Mouse (Mus musculus): ENCODE data around the gene Kifap3. TPM values are rescaled to one million over a fixed set of nuclear protein-coding genes. Genes with fewer than 3 reads are reported as not detected.

The Kifap3 gene
- polyA plus RNA-seq, 1 experiment from 2014 or later: 36.8 TPM

GRCm38 (mm10) chr1:163861538-163861937, 82.2 kb downstream of the Kifap3 start:
- Histone ChIP-seq H3K4me1 (ENCODE audit: control insufficient read depth, insufficient read depth, low read length) (no peaks in the 10 kb centered on the region), H3K9ac (ENCODE audit: low read depth, low read length) (no peak overlapping the region), H3K4me2 (replicated peaks; ENCODE audit: low read depth, low read length) (no peak overlapping the region), H3K27ac (ENCODE audit: low read depth, low read length) (no peak overlapping the region), H3K27me3 (ENCODE audit: control insufficient read depth, insufficient read depth, low read length) (no peaks in the 10 kb centered on the region), H3K9me3 (ENCODE audit: control insufficient read depth, low read length) (no peaks in the 10 kb centered on the region), H3K4me3 (ENCODE audit: low read length) (no peak overlapping the region), H3K36me3 (ENCODE audit: control insufficient read depth, insufficient read depth, low read length) (peaks cover 15% of the 10 kb centered on the region; the same call in 1 of the 2 replicates)
- no peak for ATAC-seq (ENCODE audit: low FRiP score, low TSS enrichment)

DNA sequence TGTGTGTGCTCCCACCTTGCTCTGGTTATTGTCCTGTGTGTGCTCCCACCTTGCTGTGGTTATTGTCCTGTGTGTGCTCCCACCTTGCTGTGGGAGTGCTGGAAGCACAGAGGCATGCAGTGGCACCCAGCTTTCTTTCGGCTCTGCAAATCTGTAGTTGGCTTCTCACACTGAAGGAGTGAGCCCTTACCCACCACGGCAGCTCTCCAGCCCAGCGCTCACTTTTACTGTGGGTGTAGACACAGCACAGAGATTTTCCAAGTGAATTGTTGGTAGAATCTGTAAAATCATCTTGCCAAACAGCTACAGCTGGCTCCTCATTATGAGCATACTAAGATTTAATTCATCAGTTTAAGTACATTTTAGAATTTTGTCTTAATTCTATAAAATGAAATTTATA, 93.8 kb downstream of the Kifap3 start:
- Histone ChIP-seq H3K36me3 (ENCODE audit: control insufficient read depth, insufficient read depth, low read length) (no peaks in the 10 kb centered on the region), H3K9me3 (ENCODE audit: control insufficient read depth, low read length) (no peaks in the 10 kb centered on the region), H3K27ac (ENCODE audit: low read depth, low read length) (no peak overlapping the region), H3K27me3 (ENCODE audit: control insufficient read depth, insufficient read depth, low read length) (no peaks in the 10 kb centered on the region), H3K9ac (ENCODE audit: low read depth, low read length) (no peak overlapping the region), H3K4me1 (ENCODE audit: control insufficient read depth, insufficient read depth, low read length) (no peaks in the 10 kb centered on the region), H3K4me3 (ENCODE audit: low read length) (no peak overlapping the region), H3K4me2 (replicated peaks; ENCODE audit: low read depth, low read length) (no peak overlapping the region)
- WGBS: 90% methylated on average over 3 of the region's 3 CpGs
- no peak for ATAC-seq (ENCODE audit: low FRiP score, low TSS enrichment)

GRCm38 (mm10) chr1:163889629-163890028, 110.2 kb downstream of the Kifap3 start:
- Histone ChIP-seq H3K27ac (ENCODE audit: low read depth, low read length) (no peak overlapping the region), H3K4me1 (ENCODE audit: control insufficient read depth, insufficient read depth, low read length) (no peaks in the 10 kb centered on the region), H3K36me3 (ENCODE audit: control insufficient read depth, insufficient read depth, low read length) (no peaks in the 10 kb centered on the region), H3K4me2 (replicated peaks; ENCODE audit: low read depth, low read length) (no peak overlapping the region), H3K9ac (ENCODE audit: low read depth, low read length) (no peak overlapping the region), H3K9me3 (ENCODE audit: control insufficient read depth, low read length) (no peaks in the 10 kb centered on the region), H3K4me3 (ENCODE audit: low read length) (no peak overlapping the region), H3K27me3 (ENCODE audit: control insufficient read depth, insufficient read depth, low read length) (no peaks in the 10 kb centered on the region)
- peak; percentile 75; the same call in 1 of the 2 replicates for ATAC-seq (ENCODE audit: low FRiP score, low TSS enrichment)

DNA sequence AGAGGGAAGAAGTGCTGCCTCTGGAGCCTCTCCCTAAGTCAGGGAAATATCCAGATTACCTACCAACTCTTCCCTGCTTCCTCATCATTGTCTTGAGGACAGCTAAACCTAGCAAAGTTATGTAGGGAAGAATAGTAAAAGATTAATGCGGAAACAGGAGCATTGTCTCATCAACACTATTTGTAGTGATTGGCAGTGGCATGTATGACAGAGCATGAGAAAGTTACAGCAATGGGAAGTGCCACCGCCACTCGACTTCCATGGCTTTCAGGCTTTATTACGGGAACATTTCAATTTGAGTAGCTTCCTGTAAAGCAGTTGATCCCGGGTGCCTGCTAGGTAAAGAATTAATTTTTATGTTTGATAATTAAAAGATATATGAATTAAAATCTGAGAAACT, 113.9 kb downstream of the Kifap3 start:
- H3K9ac ChIP-seq (ENCODE audit: low read depth, low read length): no peak overlapping the region
- no peak for ATAC-seq (ENCODE audit: low FRiP score, low TSS enrichment)
- H3K9me3 ChIP-seq (ENCODE audit: control insufficient read depth, low read length): no peaks in the 10 kb centered on the region
- peaks cover 7% of the 10 kb centered on the region; the same call in 1 of the 2 replicates for H3K4me1 ChIP-seq (ENCODE audit: control insufficient read depth, insufficient read depth, low read length)
- no peaks in the 10 kb centered on the region for H3K36me3 ChIP-seq (ENCODE audit: control insufficient read depth, insufficient read depth, low read length)
- H3K4me3 ChIP-seq (ENCODE audit: low read length): no peak overlapping the region
- WGBS: 95% methylated on average over 5 of the region's 5 CpGs
- no peak overlapping the region for H3K4me2 ChIP-seq (replicated peaks; ENCODE audit: low read depth, low read length)
- no peaks in the 10 kb centered on the region for H3K27me3 ChIP-seq (ENCODE audit: control insufficient read depth, insufficient read depth, low read length)
- no peak overlapping the region for H3K27ac ChIP-seq (ENCODE audit: low read depth, low read length)

DNA sequence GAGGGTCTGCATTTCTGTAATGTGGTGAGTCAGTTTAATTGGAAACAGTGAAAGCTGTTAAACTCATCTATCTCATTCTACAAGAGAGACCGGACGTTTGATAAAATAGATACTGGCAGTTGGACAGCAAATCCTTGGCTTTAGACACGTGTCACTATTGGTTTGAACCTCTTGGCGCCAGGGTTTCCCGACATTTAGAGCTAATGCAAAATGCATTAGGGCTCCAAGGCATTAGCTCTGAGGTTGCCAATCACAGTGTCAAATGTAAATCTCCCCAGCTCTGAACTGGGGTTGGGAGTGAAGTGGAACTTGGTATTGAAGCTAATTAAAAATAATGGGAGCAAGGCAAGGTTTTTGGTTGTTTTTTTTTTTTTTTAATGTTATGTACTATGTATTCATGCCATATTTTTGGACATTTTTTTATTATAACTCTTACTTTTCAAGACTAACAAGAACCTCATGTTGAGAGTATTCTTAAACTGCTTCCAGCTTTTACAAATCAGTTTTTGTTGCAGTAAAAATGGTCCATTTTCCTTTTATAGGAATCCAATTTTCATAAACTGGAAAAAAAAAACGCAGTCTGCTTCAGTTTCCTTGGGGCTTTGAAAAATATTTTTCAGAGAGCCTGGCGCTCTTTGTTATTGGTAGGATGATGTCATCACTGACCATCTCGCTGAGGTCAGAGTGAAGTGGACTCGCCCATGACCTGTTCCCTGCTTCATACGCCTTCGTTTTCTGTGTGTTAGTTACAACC, 114.6 kb downstream of the Kifap3 start:
- no peak overlapping the region for H3K9ac ChIP-seq (ENCODE audit: low read depth, low read length)
- H3K4me3 ChIP-seq (ENCODE audit: low read length): no peak overlapping the region
- H3K4me2 ChIP-seq (replicated peaks; ENCODE audit: low read depth, low read length): no peak overlapping the region
- no peaks in the 10 kb centered on the region for H3K36me3 ChIP-seq (ENCODE audit: control insufficient read depth, insufficient read depth, low read length)
- peaks cover 8% of the 10 kb centered on the region; the same call in 1 of the 2 replicates for H3K4me1 ChIP-seq (ENCODE audit: control insufficient read depth, insufficient read depth, low read length)
- H3K27ac ChIP-seq (ENCODE audit: low read depth, low read length): no peak overlapping the region
- WGBS: 82% methylated on average over 11 of the region's 11 CpGs
- no peaks in the 10 kb centered on the region for H3K27me3 ChIP-seq (ENCODE audit: control insufficient read depth, insufficient read depth, low read length)
- ATAC-seq (ENCODE audit: low FRiP score, low TSS enrichment): no peak
- no peaks in the 10 kb centered on the region for H3K9me3 ChIP-seq (ENCODE audit: control insufficient read depth, low read length)

DNA sequence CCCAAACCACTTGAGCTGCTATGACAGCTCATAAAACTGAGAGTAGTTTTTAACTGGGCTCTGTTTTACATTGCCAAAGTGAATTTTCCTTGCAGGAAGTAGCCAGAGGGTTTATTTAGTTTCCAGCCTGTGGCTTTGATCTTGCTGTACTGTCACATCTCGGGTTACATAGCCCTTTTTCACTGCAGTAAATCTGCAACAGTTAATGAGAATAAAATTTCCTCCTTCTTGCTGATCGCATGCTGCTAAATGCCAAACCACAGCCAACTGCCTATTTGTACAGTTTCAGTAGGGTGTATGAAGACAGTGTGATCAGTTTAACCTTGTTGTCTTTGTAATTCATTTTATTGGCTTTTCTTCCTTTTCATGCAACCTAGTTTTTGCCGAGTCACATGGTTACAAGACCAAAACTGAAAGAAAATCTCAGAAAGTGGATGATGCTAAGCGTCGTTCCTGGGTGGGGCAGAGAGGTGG, 118.9 kb downstream of the Kifap3 start:
- Histone ChIP-seq H3K9ac (ENCODE audit: low read depth, low read length) (no peak overlapping the region), H3K36me3 (ENCODE audit: control insufficient read depth, insufficient read depth, low read length) (no peaks in the 10 kb centered on the region), H3K4me3 (ENCODE audit: low read length) (no peak overlapping the region), H3K27ac (ENCODE audit: low read depth, low read length) (peak overlapping the region; percentile 26; the same call in 1 of the 2 replicates), H3K4me1 (ENCODE audit: control insufficient read depth, insufficient read depth, low read length) (peaks cover 8% of the 10 kb centered on the region; the same call in 1 of the 2 replicates), H3K4me2 (replicated peaks; ENCODE audit: low read depth, low read length) (no peak overlapping the region), H3K9me3 (ENCODE audit: control insufficient read depth, low read length) (no peaks in the 10 kb centered on the region), H3K27me3 (ENCODE audit: control insufficient read depth, insufficient read depth, low read length) (no peaks in the 10 kb centered on the region)
- peak; percentile 92 for ATAC-seq (ENCODE audit: low FRiP score, low TSS enrichment)
- 15% methylated on average over 5 of the region's 5 CpGs for WGBS

DNA sequence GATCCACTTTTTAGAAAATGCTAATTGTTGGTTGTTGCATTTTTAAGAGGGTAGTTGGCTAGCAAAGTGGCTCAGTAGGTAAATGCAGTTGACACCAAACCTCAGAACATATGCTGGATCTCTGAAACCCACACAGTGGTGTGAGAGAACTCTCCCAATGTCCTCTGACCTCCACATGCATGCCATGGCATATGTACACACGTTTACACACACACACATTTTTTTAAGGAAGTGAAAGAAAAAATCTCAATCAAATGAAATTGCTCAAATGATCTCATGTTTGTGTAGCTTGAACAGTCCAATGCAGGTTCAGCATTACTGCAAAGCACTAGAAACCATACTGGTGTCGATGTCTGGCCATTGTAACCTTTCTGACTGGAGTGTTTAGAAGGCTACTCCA, 120.2 kb downstream of the Kifap3 start:
- no peak for ATAC-seq (ENCODE audit: low FRiP score, low TSS enrichment)
- no peak overlapping the region for H3K4me3 ChIP-seq (ENCODE audit: low read length)
- no peak overlapping the region for H3K4me2 ChIP-seq (replicated peaks; ENCODE audit: low read depth, low read length)
- no peak overlapping the region for H3K27ac ChIP-seq (ENCODE audit: low read depth, low read length)
- H3K36me3 ChIP-seq (ENCODE audit: control insufficient read depth, insufficient read depth, low read length): no peaks in the 10 kb centered on the region
- no peaks in the 10 kb centered on the region for H3K27me3 ChIP-seq (ENCODE audit: control insufficient read depth, insufficient read depth, low read length)
- H3K9me3 ChIP-seq (ENCODE audit: control insufficient read depth, low read length): no peaks in the 10 kb centered on the region
- H3K4me1 ChIP-seq (ENCODE audit: control insufficient read depth, insufficient read depth, low read length): peaks cover 8% of the 10 kb centered on the region; the same call in 1 of the 2 replicates
- no peak overlapping the region for H3K9ac ChIP-seq (ENCODE audit: low read depth, low read length)
- 94% methylated on average over 2 of the region's 2 CpGs for WGBS

- WGBS: 84% methylated on average over 2 of the region's 2 CpGs
- ATAC-seq (ENCODE audit: low FRiP score, low TSS enrichment): no peak
- no peak overlapping the region for H3K4me3 ChIP-seq (ENCODE audit: low read length)
- H3K9me3 ChIP-seq (ENCODE audit: control insufficient read depth, low read length): no peaks in the 10 kb centered on the region
- H3K36me3 ChIP-seq (ENCODE audit: control insufficient read depth, insufficient read depth, low read length): no peaks in the 10 kb centered on the region
- no peak overlapping the region for H3K9ac ChIP-seq (ENCODE audit: low read depth, low read length)
- no peak overlapping the region for H3K4me2 ChIP-seq (replicated peaks; ENCODE audit: low read depth, low read length)
- H3K27me3 ChIP-seq (ENCODE audit: control insufficient read depth, insufficient read depth, low read length): no peaks in the 10 kb centered on the region
- no peak overlapping the region for H3K27ac ChIP-seq (ENCODE audit: low read depth, low read length)
- H3K4me1 ChIP-seq (ENCODE audit: control insufficient read depth, insufficient read depth, low read length): peaks cover 8% of the 10 kb centered on the region; the same call in 1 of the 2 replicates
Observed at GRCm38 (mm10) chr1:163900168-163900567, 120.8 kb downstream of the Kifap3 start.

DNA sequence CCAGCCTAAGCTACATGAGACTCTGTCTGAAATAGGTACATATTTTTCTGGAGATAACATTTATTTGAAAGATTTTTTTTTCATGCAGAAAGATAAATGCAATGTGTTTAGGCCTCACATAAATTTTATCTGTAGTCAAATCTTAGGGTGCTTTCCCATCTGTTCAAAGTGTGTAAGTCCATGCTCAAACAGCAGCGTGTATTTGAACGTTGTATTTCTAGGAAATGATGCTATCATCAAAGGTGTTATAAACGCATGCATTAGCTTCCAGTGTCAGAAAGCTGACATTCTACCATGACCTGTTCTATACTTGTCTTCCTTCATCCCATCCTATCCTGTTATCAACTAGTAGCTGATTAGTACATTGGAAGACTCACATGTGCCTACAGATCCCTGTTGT, 124.0 kb downstream of the Kifap3 start:
- H3K9me3 ChIP-seq (ENCODE audit: control insufficient read depth, low read length): no peaks in the 10 kb centered on the region
- no peak for ATAC-seq (ENCODE audit: low FRiP score, low TSS enrichment)
- H3K4me3 ChIP-seq (ENCODE audit: low read length): no peak overlapping the region
- no peak overlapping the region for H3K27ac ChIP-seq (ENCODE audit: low read depth, low read length)
- WGBS: 90% methylated on average over 3 of the region's 3 CpGs
- no peak overlapping the region for H3K4me2 ChIP-seq (replicated peaks; ENCODE audit: low read depth, low read length)
- no peak overlapping the region for H3K9ac ChIP-seq (ENCODE audit: low read depth, low read length)
- H3K27me3 ChIP-seq (ENCODE audit: control insufficient read depth, insufficient read depth, low read length): no peaks in the 10 kb centered on the region
- no peaks in the 10 kb centered on the region; the same call in 1 of the 2 replicates for H3K4me1 ChIP-seq (ENCODE audit: control insufficient read depth, insufficient read depth, low read length)
- no peaks in the 10 kb centered on the region for H3K36me3 ChIP-seq (ENCODE audit: control insufficient read depth, insufficient read depth, low read length)

Data from kidney, embryonic 14.5 days (tissue).